In the genomic region with DNA sequence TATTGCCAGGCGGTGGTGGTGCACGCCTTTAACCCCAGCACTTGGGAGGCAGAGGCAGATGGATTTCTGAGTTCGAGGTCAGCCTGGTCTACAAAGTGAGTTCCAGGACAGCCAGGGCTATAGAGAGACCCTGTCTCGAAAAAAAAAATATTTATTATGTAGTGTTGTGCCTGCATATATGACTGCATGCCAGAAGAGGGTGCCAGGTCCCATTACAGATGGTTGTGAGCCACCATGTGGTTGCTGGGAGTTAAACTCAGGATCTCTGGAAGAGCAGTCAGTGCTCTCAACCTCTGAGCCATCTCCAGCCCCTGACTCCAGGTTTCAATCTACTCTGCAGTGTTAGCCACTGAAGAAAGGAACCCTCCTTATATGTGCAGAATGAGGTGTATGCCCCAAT, we compare ENCODE assay signal across 17 mouse cellular contexts. TPM values are rescaled to one million over a fixed set of nuclear protein-coding genes. Genes with fewer than 3 reads are reported as not detected.
"Had no signal": no experiment of that assay in that cellular context is flagged by ENCODE, and none has a peak within 500 bp of the region (broad histone marks: within the 10 kb centered on the region; RNA-seq: fewer than 3 reads in every experiment).

No protein-coding gene starts in this region.

RNA-seq across cellular contexts. Expression of a gene that starts 5.4 kb away (rescaled TPM):
- total RNA-seq: layer of hippocampus, postnatal 10 days; layer of hippocampus, postnatal 36 days; left cerebral cortex, adult 8-10 months; left cerebral cortex, postnatal 14 days; left cerebral cortex, postnatal 4 days; megakaryocyte, adult 5-6 weeks had no signal
- polyA plus RNA-seq: limb, embryonic 12.5 days; limb, embryonic 15.5 days; liver, embryonic 11.5 days; macrophage; midbrain, embryonic 12.5 days; midbrain, embryonic 15.5 days; myocyte; neural tube, embryonic 12.5 days; neural tube, embryonic 15.5 days; stomach, embryonic 14.5 days had no signal

RNA-seq across cellular contexts. Expression of a gene that starts 13.6 kb away (rescaled TPM):
- total RNA-seq: monocyte, adult 5-6 weeks had no signal
